Mouse (Mus musculus) forebrain, embryonic 14.5 days (tissue): ENCODE data around the gene Ccdc188. TPM values are rescaled to one million over a fixed set of nuclear protein-coding genes. Genes with fewer than 3 reads are reported as not detected.

Experiments
- ATAC-seq: fragments of 200-750 bp; cut with Nextera tagmentation; 2 replicates; pipeline ENCODE4 v1.8.0; 2017; ENCODE audit warnings: mild to moderate bottlenecking, moderate library complexity
- DNase-seq: peaks from one replicate; pipeline ENCODE4 v3.0.0-alpha.2; 2015; ENCODE audit warnings: low spot score
- H3K27ac ChIP-seq: fragments of 300-500 bp; sonication (generic); 2 replicates; pipeline ENCODE4 v1.5.1; 2014; ENCODE audit warnings: low read depth, mild to moderate bottlenecking, control low read depth, low read length, moderate library complexity
- H3K27me3 ChIP-seq: fragments of 300-500 bp; sonication (generic); replicated peaks from 2 replicates; pipeline ENCODE4 v1.6.1; 2014; ENCODE audit warnings: low read length, control low read depth, mixed read lengths; ENCODE audit not compliant: control insufficient read depth, insufficient read depth
- H3K36me3 ChIP-seq: fragments of 300-500 bp; sonication (generic); 2 replicates; pipeline ENCODE4 v1.6.1; 2014; ENCODE audit warnings: low read length, control low read depth; ENCODE audit not compliant: control insufficient read depth, insufficient read depth
- H3K4me1 ChIP-seq: fragments of 300-500 bp; sonication (generic); 2 replicates; pipeline ENCODE4 v1.6.1; 2014; ENCODE audit warnings: antibody characterized with exemption, low read length, control low read depth; ENCODE audit not compliant: control insufficient read depth, insufficient read depth
- H3K4me2 ChIP-seq: fragments of 300-500 bp; sonication (generic); 2 replicates; pipeline ENCODE4 v1.6.1; 2014; ENCODE audit warnings: mild to moderate bottlenecking, control low read depth, low read length
- H3K4me3 ChIP-seq: fragments of 300-500 bp; sonication (generic); 2 replicates; pipeline ENCODE4 v1.5.1; 2014; ENCODE audit warnings: low read depth, low read length, control low read depth
- H3K9ac ChIP-seq: fragments of 300-500 bp; sonication (generic); 2 replicates; pipeline ENCODE4 v1.6.1; 2014; ENCODE audit warnings: mild to moderate bottlenecking, low read length, control low read depth, moderate library complexity
- H3K9me3 ChIP-seq: fragments of 300-500 bp; sonication (generic); replicated peaks from 2 replicates; pipeline ENCODE4 v1.6.1; 2016; ENCODE audit warnings: low read length, control low read depth, mixed read lengths; ENCODE audit not compliant: control insufficient read depth
- WGBS: fragments of 180-500 bp; shearing (Covaris S2); extraction: QIAGEN DNeasy Blood & Tissue Kit; methylation state at CpG from one replicate; pipeline ENCODE4 v1.1.7; 2014; 5-methylcytosine and 5-hydroxymethylcytosine counted together
- polyA plus RNA-seq: library from polyadenylated mRNA; unstranded; fragments of >200 nt; fragmentation: Nextera tagmentation; extraction: Ambion mirVana; gene quantifications from 2 replicates; pipeline ENCODE4 v1.2.1, GENCODE M21; 2014

The Ccdc188 gene
- polyA plus RNA-seq: 0.13 and 0.16 TPM in 2 replicates

GRCm38 (mm10) chr16:18217579-18217978 is at the start of gene Ccdc188:
TSS of gene Ccdc188 (plus strand) at chr16:18217879.
- H3K4me2 ChIP-seq: no peak within 1 kb of the TSS
- H3K27me3 ChIP-seq: no peaks in the 10 kb centered on the region
- ATAC-seq (no peak), DNase-seq (no peak)
- no peak within 1 kb of the TSS for H3K27ac ChIP-seq
- H3K4me1 ChIP-seq: peaks cover 14% of the 10 kb centered on the region
- H3K9ac ChIP-seq: no peak within 1 kb of the TSS
- H3K4me3 ChIP-seq: no peak within 1 kb of the TSS
- 85% methylated on average over 4 of the region's 4 CpGs for WGBS
- H3K9me3 ChIP-seq: no peaks in the 10 kb centered on the region
- H3K36me3 ChIP-seq: peaks cover 5% of the 10 kb centered on the region

- no peaks in the 10 kb centered on the region for H3K27me3 ChIP-seq
- H3K4me2 ChIP-seq: no peak overlapping the region
- DNase-seq: no peak
- H3K27ac ChIP-seq: no peak overlapping the region
- H3K4me1 ChIP-seq: peaks cover 10% of the 10 kb centered on the region; the same call in 1 of the 2 replicates
- H3K36me3 ChIP-seq: no peaks in the 10 kb centered on the region
- H3K9me3 ChIP-seq: no peaks in the 10 kb centered on the region
- no peak for ATAC-seq
- H3K4me3 ChIP-seq: no peak overlapping the region
- 72% methylated on average over 5 of the region's 5 CpGs for WGBS
- no peak overlapping the region for H3K9ac ChIP-seq
Measured at GRCm38 (mm10) chr16:18169156-18169555, 48.5 kb upstream of the Ccdc188 start.

GRCm38 (mm10) chr16:18169776-18170175 is 47.9 kb upstream of the Ccdc188 start:
- Histone ChIP-seq H3K36me3 (no peaks in the 10 kb centered on the region), H3K4me2 (no peak overlapping the region), H3K27me3 (no peaks in the 10 kb centered on the region), H3K4me3 (no peak overlapping the region), H3K9ac (no peak overlapping the region), H3K9me3 (no peaks in the 10 kb centered on the region), H3K27ac (no peak overlapping the region), H3K4me1 (peaks cover 8% of the 10 kb centered on the region; the same call in 1 of the 2 replicates)
- DNase-seq: no peak
- ATAC-seq: no peak
- 86% methylated on average over 3 of the region's 3 CpGs for WGBS

GRCm38 (mm10) chr16:18172266-18172855 is 45.3 kb upstream of the Ccdc188 start:
- Histone ChIP-seq H3K36me3 (no peaks in the 10 kb centered on the region), H3K4me1 (peaks cover 4% of the 10 kb centered on the region; the same call in 1 of the 2 replicates), H3K27me3 (no peaks in the 10 kb centered on the region), H3K4me2 (no peak overlapping the region), H3K27ac (no peak overlapping the region), H3K9ac (no peak overlapping the region), H3K4me3 (no peak overlapping the region), H3K9me3 (no peaks in the 10 kb centered on the region)
- 9% methylated on average over 7 of the region's 7 CpGs for WGBS
- ATAC-seq (peak; percentile 71), DNase-seq (peak; percentile 88)

- H3K9ac ChIP-seq: no peak overlapping the region
- H3K4me3 ChIP-seq: no peak overlapping the region
- 78% methylated on average over 9 of the region's 9 CpGs for WGBS
- peaks cover 4% of the 10 kb centered on the region; the same call in 1 of the 2 replicates for H3K4me1 ChIP-seq
- peak; percentile 36; the same call in 1 of the 2 replicates for ATAC-seq
- H3K4me2 ChIP-seq: no peak overlapping the region
- no peaks in the 10 kb centered on the region for H3K27me3 ChIP-seq
- H3K36me3 ChIP-seq: no peaks in the 10 kb centered on the region
- no peak for DNase-seq
- peak overlapping the region; percentile 21; the same call in 1 of the 2 replicates for H3K27ac ChIP-seq
- H3K9me3 ChIP-seq: no peaks in the 10 kb centered on the region
Measured at GRCm38 (mm10) chr16:18173231-18173630, 44.4 kb upstream of the Ccdc188 start.

GRCm38 (mm10) chr16:18173788-18174187 is 43.9 kb upstream of the Ccdc188 start:
- Histone ChIP-seq H3K27ac (no peak overlapping the region), H3K4me1 (peaks cover 4% of the 10 kb centered on the region; the same call in 1 of the 2 replicates), H3K9me3 (no peaks in the 10 kb centered on the region), H3K4me2 (no peak overlapping the region), H3K4me3 (no peak overlapping the region), H3K27me3 (no peaks in the 10 kb centered on the region), H3K9ac (no peak overlapping the region), H3K36me3 (no peaks in the 10 kb centered on the region)
- ATAC-seq (no peak), DNase-seq (no peak)
- WGBS: 70% methylated on average over 11 of the region's 11 CpGs

- 70% methylated on average over 6 of the region's 6 CpGs for WGBS
- H3K27ac ChIP-seq: no peak overlapping the region
Measured at GRCm38 (mm10) chr16:18175817-18176541, 41.7 kb upstream of the Ccdc188 start.

GRCm38 (mm10) chr16:18176758-18177157 is 40.9 kb upstream of the Ccdc188 start:
- H3K36me3 ChIP-seq: no peaks in the 10 kb centered on the region
- no peaks in the 10 kb centered on the region for H3K27me3 ChIP-seq
- no peak overlapping the region for H3K4me2 ChIP-seq
- H3K9me3 ChIP-seq: no peaks in the 10 kb centered on the region
- 81% methylated on average over 4 of the region's 4 CpGs for WGBS
- no peak overlapping the region for H3K27ac ChIP-seq
- DNase-seq: no peak
- no peak overlapping the region for H3K4me3 ChIP-seq
- no peak overlapping the region; the same call in 1 of the 2 replicates for H3K9ac ChIP-seq
- peaks cover 4% of the 10 kb centered on the region; the same call in 1 of the 2 replicates for H3K4me1 ChIP-seq
- no peak for ATAC-seq

More at GRCm38 (mm10) chr16:18175817-18176541, 41.7 kb upstream of the Ccdc188 start:
- H3K9ac ChIP-seq: no peak overlapping the region
- H3K4me1 ChIP-seq: peaks cover 4% of the 10 kb centered on the region; the same call in 1 of the 2 replicates
- no peaks in the 10 kb centered on the region for H3K9me3 ChIP-seq
- no peak overlapping the region for H3K4me2 ChIP-seq
- H3K4me3 ChIP-seq: no peak overlapping the region
- ATAC-seq (no peak), DNase-seq (no peak)
- H3K27me3 ChIP-seq: no peaks in the 10 kb centered on the region
- no peaks in the 10 kb centered on the region for H3K36me3 ChIP-seq

GRCm38 (mm10) chr16:18179591-18179990 is 38.1 kb upstream of the Ccdc188 start:
- WGBS: 4% methylated on average over 2 of the region's 2 CpGs
- no peaks in the 10 kb centered on the region for H3K36me3 ChIP-seq

More at GRCm38 (mm10) chr16:18179591-18179990, 38.1 kb upstream of the Ccdc188 start:
- DNase-seq: no peak
- Histone ChIP-seq H3K9me3 (no peaks in the 10 kb centered on the region), H3K4me3 (no peak overlapping the region), H3K4me1 (no peaks in the 10 kb centered on the region), H3K27ac (no peak overlapping the region), H3K9ac (no peak overlapping the region), H3K27me3 (no peaks in the 10 kb centered on the region), H3K4me2 (no peak overlapping the region)
- no peak for ATAC-seq
